Mouse (Mus musculus) lung, postnatal 25 days (tissue): ENCODE data around the gene Nat10.

Experiments used
- DNase-seq: peaks from one replicate; pipeline ENCODE4 v3.0.0; 2022; ENCODE audit warnings: low spot score

Gene Nat10

GRCm38 (mm10) chr2:103760906-103761716 is at the start of gene Nat10:
Gene Nat10, minus strand, starts transcription at chr2:103761270.
- peak; percentile 99 for DNase-seq

GRCm38 (mm10) chr2:103810412-103810811 is 49.3 kb upstream of the Nat10 start:
- DNase-seq: no peak

GRCm38 (mm10) chr2:103808466-103808865 is 47.4 kb upstream of the Nat10 start:
- no peak for DNase-seq

GRCm38 (mm10) chr2:103803770-103804530 is 42.9 kb upstream of the Nat10 start:
- DNase-seq: no peak

GRCm38 (mm10) chr2:103802422-103802821 is 41.4 kb upstream of the Nat10 start:
- DNase-seq: no peak

- DNase-seq: peak; percentile 93
Measured at GRCm38 (mm10) chr2:103797491-103798009, 36.5 kb upstream of the Nat10 start, which contains the start of gene Caprin1. Gene Caprin1, minus strand, starts transcription at chr2:103797649.

- peak; percentile 76 for DNase-seq
Measured at GRCm38 (mm10) chr2:103796861-103797466, 35.9 kb upstream of the Nat10 start.

- peak; percentile 34 for DNase-seq
Measured at GRCm38 (mm10) chr2:103796211-103796860, 35.3 kb upstream of the Nat10 start.

- DNase-seq: peak; percentile 86
Measured at GRCm38 (mm10) chr2:103795843-103796210, 34.8 kb upstream of the Nat10 start.

- DNase-seq: no peak
Measured at GRCm38 (mm10) chr2:103792009-103792408, 30.9 kb upstream of the Nat10 start.

GRCm38 (mm10) chr2:103785735-103786134 is 24.7 kb upstream of the Nat10 start:
- DNase-seq: no peak

- peak; percentile 16 for DNase-seq
Measured at GRCm38 (mm10) chr2:103784621-103785020, 23.6 kb upstream of the Nat10 start.

- no peak for DNase-seq
Measured at GRCm38 (mm10) chr2:103762492-103762891, 1.4 kb upstream of the Nat10 start.

GRCm38 (mm10) chr2:103761993-103762392 is 923 bp upstream of the Nat10 start:
- DNase-seq: no peak

GRCm38 (mm10) chr2:103760421-103760820 is 649 bp downstream of the Nat10 start:
- no peak for DNase-seq

GRCm38 (mm10) chr2:103755458-103756085 is 5.5 kb downstream of the Nat10 start:
- no peak for DNase-seq

GRCm38 (mm10) chr2:103754614-103755013 is 6.5 kb downstream of the Nat10 start:
- no peak for DNase-seq

GRCm38 (mm10) chr2:103751771-103752170 is 9.3 kb downstream of the Nat10 start:
- no peak for DNase-seq

GRCm38 (mm10) chr2:103749091-103749490 is 12.0 kb downstream of the Nat10 start:
- DNase-seq: no peak

GRCm38 (mm10) chr2:103747891-103748290 is 13.2 kb downstream of the Nat10 start:
- no peak for DNase-seq

GRCm38 (mm10) chr2:103746761-103747160 is 14.3 kb downstream of the Nat10 start:
- no peak for DNase-seq
